Mouse (Mus musculus) pancreas, adult 10 weeks (tissue): Measurements from ENCODE around the gene Pik3cd. TPM values are rescaled to one million over a fixed set of nuclear protein-coding genes. Genes with fewer than 3 reads are reported as not detected.

ENCODE experiments used
- polyA plus RNA-seq: library from polyadenylated mRNA; stranded (reverse); fragments of 350-450 nt; fragmentation: Illumina TruSeq; extraction: RNeasy Lipid Tissue Mini Kit (QIAGEN cat#74804); gene quantifications from one replicate; pipeline ENCODE4 v1.2.3, GENCODE M21; 2015; ENCODE audit warnings: low read depth, low replicate concordance; ENCODE audit not compliant: insufficient read depth

Gene Pik3cd
- 1.4 TPM for polyA plus RNA-seq

DNA sequence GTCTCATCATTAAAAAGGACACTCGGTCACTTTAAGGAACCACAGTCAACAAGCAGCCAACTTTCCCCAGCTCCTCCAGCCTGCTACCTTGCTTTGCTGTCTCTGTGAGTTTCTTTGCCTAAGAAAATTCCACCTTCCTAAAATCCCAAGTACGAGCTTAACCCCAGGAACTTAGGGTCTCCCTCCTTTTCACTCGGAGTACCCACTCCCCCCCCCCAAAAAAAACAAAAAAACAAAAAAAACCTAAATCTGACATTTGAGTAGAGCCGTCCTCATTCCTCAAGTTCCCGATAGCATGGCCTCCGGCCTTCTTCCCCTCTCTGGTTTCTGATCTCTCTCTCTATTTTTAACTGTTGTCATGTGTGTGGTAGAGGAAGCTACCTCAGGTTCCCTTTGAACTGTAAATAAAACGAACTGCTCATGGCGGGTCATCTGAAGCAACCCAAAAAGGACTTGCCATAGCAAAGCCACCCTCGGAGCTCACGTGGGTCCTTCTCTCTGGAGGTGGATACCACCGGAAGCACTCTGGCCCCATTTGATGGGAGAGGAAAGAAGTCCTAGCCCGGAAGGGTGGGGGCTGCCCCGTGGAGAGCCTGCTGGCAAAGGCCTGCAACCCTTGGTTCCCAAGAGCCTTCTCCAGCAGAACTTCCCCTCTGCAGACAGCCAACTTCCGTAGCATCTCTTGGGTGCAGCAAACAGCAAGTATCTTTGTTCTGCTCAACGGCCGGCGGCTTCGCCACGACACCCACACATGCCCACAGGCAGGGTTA, at the start of gene Pik3cd:
Pik3cd (minus strand) TSS at position 362 of the 770 bp plus-strand sequence.

DNA sequence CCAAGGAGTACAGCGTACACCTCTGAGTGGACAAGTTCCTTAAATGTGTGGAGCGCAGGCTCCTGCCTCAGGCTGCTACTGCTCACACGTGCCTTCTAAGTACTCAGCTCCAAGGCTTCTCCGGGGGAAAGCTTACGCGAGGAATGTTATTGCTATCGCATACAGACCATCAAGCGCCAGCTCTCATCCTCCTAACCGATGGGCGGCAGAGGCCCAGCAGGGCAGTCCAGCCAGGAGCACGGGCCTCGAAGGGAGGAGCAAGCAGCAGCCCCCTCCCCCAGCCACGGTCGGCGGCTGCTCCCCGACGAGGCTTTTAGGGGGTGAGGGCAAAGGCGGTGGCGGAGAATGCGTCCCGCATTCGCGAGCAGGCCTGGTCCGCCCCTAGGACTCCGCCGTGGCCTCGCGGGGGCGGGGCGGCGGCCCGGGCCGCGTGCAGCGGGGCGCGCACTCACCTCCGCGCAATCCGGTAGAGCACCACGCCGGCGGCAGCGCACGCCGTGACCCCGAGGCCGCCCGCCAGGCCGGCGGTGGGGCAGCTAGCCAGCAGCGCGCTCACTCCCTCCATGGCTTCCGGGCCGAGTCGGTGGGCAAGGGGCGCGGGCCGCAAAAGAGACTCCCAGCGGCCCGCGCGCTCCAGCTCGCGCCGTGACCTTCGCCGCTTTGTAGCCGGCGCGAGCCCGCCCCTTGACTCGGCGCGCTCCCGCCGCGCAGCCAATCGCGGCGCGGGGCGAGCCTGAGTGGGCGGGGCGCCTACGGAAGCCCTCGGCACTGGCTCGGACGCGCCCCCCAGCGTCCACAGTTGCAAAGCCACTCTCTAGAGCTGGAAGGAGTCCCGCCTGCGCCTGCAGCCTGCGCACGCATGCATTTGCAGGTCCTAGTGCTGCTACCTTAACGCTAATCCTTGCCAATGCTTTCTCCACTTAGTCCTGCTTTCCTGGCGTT, 35.3 kb upstream of the Pik3cd start, which contains the start of gene Tmem201:
Tmem201 (minus strand) TSS at position 662 of the 942 bp plus-strand sequence.

Other genes with a start within 250 kb of the Pik3cd start
- gene Rbp7, start 247.6 kb downstream of the Pik3cd start, polyA plus RNA-seq, result 36.2 TPM
- not detected for gene Tmem274, start 225.2 kb downstream of the Pik3cd start, polyA plus RNA-seq
- 2.5 TPM for gene Nmnat1, start 217.4 kb downstream of the Pik3cd start, polyA plus RNA-seq
- 2.4 TPM for gene Lzic, start 217.3 kb downstream of the Pik3cd start, polyA plus RNA-seq
- 5.2 TPM for gene Ctnnbip1, start 184.3 kb downstream of the Pik3cd start, polyA plus RNA-seq
- 27.4 TPM for gene Clstn1, start 116.1 kb downstream of the Pik3cd start, polyA plus RNA-seq
- 3.4 TPM for gene Tmem201, start 35.5 kb upstream of the Pik3cd start, polyA plus RNA-seq
- gene Slc25a33, start 71.7 kb upstream of the Pik3cd start, polyA plus RNA-seq, result 1.4 TPM